Mouse (Mus musculus) MEL (cell line): ENCODE measurements around the gene Syp. TPM values are rescaled to one million over a fixed set of nuclear protein-coding genes. Genes with fewer than 3 reads are reported as not detected.

Experiments used
- DNase-seq: peaks from one replicate; pipeline ENCODE4 v3.0.0; 2011; ENCODE audit warnings: low read depth, low spot score
- H3K27ac ChIP-seq: 2 replicates; pipeline ENCODE4 v1.5.1; 2012; ENCODE audit warnings: low read depth, mild to moderate bottlenecking, control low read depth, low read length, moderate library complexity; ENCODE audit not compliant: control insufficient read depth
- H3K27me3 ChIP-seq, 2 experiments: fragments of 150-350 bp in 1 of 2; sonication (generic) in 1 of 2; 2 replicates each; pipeline ENCODE4 v1.6.1; 2012; ENCODE audit warnings: low read length in 2 of 2, mild to moderate bottlenecking in 2 of 2, improper control_type of control experiment in 1 of 2, moderate library complexity in 1 of 2; ENCODE audit not compliant: insufficient read depth in 2 of 2, control insufficient read depth in 1 of 2
- H3K36me3 ChIP-seq, 2 experiments: 2 replicates each; pipeline ENCODE4 v1.6.1; 2012 to 2014; ENCODE audit warnings: low read length in 2 of 2, improper control_type of control experiment in 1 of 2, inconsistent platforms in 1 of 2, mild to moderate bottlenecking in 1 of 2; ENCODE audit not compliant: insufficient read depth in 2 of 2, control insufficient read depth in 1 of 2
- H3K4me1 ChIP-seq, 2 experiments: fragments of 150-350 bp in 1 of 2; sonication (generic) in 1 of 2; 2 replicates each; pipeline ENCODE4 v1.6.1; 2012; ENCODE audit warnings: low read length in 2 of 2, improper control_type of control experiment in 1 of 2, mild to moderate bottlenecking in 1 of 2; ENCODE audit not compliant: insufficient read depth in 2 of 2, control insufficient read depth in 1 of 2
- H3K4me3 ChIP-seq, 2 experiments: fragments of 150-350 bp in 1 of 2; sonication (generic) in 1 of 2; 2 replicates each; pipeline ENCODE4 v1.5.1; 2012; ENCODE audit warnings: low read depth in 2 of 2, low read length in 2 of 2, mild to moderate bottlenecking in 2 of 2, moderate library complexity in 2 of 2, control low read depth in 1 of 2, improper control_type of control experiment in 1 of 2; ENCODE audit not compliant: control insufficient read depth in 1 of 2, insufficient read depth in 1 of 2
- H3K79me2 ChIP-seq: 2 replicates; pipeline ENCODE4 v1.6.1; 2012; ENCODE audit warnings: mild to moderate bottlenecking, low read length, moderate library complexity; ENCODE audit not compliant: control insufficient read depth, poor library complexity, insufficient read depth
- H3K9ac ChIP-seq: 2 replicates; pipeline ENCODE4 v1.6.1; 2012; ENCODE audit warnings: low read depth, mild to moderate bottlenecking, control low read depth, low read length, moderate library complexity; ENCODE audit not compliant: control insufficient read depth, poor library complexity, severe bottlenecking
- H3K9me3 ChIP-seq: fragments of 150-350 bp; sonication (generic); replicated peaks from 2 replicates; pipeline ENCODE4 v1.6.1; 2012; ENCODE audit warnings: mild to moderate bottlenecking, low read length, improper control_type of control experiment, moderate library complexity; ENCODE audit not compliant: insufficient read depth
- CHD1 ChIP-seq: IDR thresholded peaks from 2 replicates; pipeline ENCODE4 v1.6.1; 2012; ENCODE audit warnings: low read depth, mild to moderate bottlenecking, inconsistent platforms, low read length, improper control_type of control experiment
- E2F4 ChIP-seq: IDR thresholded peaks from 2 replicates; pipeline ENCODE4 v1.6.1; 2011; ENCODE audit warnings: low read depth, low read length, improper control_type of control experiment, borderline replicate concordance
- ETS1 ChIP-seq: IDR thresholded peaks from 2 replicates; pipeline ENCODE4 v1.6.1; 2012; ENCODE audit warnings: low read depth, mild to moderate bottlenecking, inconsistent platforms, low read length, improper control_type of control experiment, moderate library complexity
- GABPA ChIP-seq: IDR thresholded peaks from 2 replicates; pipeline ENCODE4 v1.6.1; 2012; ENCODE audit warnings: low read depth, mild to moderate bottlenecking, inconsistent platforms, low read length, improper control_type of control experiment, moderate library complexity
- HCFC1 ChIP-seq: IDR thresholded peaks from 2 replicates; pipeline ENCODE4 v1.6.1; 2012; ENCODE audit warnings: low read depth, mild to moderate bottlenecking, inconsistent platforms, low read length, improper control_type of control experiment, moderate library complexity
- JUND ChIP-seq: IDR thresholded peaks from 2 replicates; pipeline ENCODE4 v1.6.1; 2011; ENCODE audit warnings: low read depth, mild to moderate bottlenecking, improper control_type of control experiment, low read length
- MAFK ChIP-seq: IDR thresholded peaks from 2 replicates; pipeline ENCODE4 v1.6.1; 2011; ENCODE audit warnings: low read depth, mild to moderate bottlenecking, low read length, improper control_type of control experiment, borderline replicate concordance
- MYB ChIP-seq: IDR thresholded peaks from 2 replicates; pipeline ENCODE4 v1.6.1; 2011; ENCODE audit warnings: mild to moderate bottlenecking, low read depth, low read length, improper control_type of control experiment
- POLR2A ChIP-seq, 2 experiments: IDR thresholded peaks; 2 replicates each; pipeline ENCODE4 v1.6.1; 2011 to 2012; ENCODE audit warnings: low read length in 2 of 2, mild to moderate bottlenecking in 2 of 2, control low read depth in 1 of 2, improper control_type of control experiment in 1 of 2, low read depth in 1 of 2, moderate library complexity in 1 of 2; ENCODE audit not compliant: control insufficient read depth in 1 of 2, insufficient read depth in 1 of 2, poor library complexity in 1 of 2
- RCOR1 ChIP-seq: IDR thresholded peaks from 2 replicates; pipeline ENCODE4 v1.6.1; 2012; ENCODE audit warnings: low read depth, mild to moderate bottlenecking, inconsistent platforms, low read length, improper control_type of control experiment
- USF2 ChIP-seq, 2 experiments: IDR thresholded peaks; 2 replicates each; pipeline ENCODE4 v1.6.1; 2011 to 2012; ENCODE audit warnings: improper control_type of control experiment in 2 of 2, low read length in 2 of 2, borderline replicate concordance in 1 of 2, inconsistent platforms in 1 of 2, low read depth in 1 of 2, mild to moderate bottlenecking in 1 of 2; ENCODE audit not compliant: insufficient read depth in 1 of 2
- ZC3H11A ChIP-seq: IDR thresholded peaks from 2 replicates; pipeline ENCODE4 v1.6.1; 2012; ENCODE audit warnings: low read depth, mild to moderate bottlenecking, inconsistent platforms, low read length, improper control_type of control experiment
- ZMIZ1 ChIP-seq: IDR thresholded peaks from 2 replicates; pipeline ENCODE4 v1.6.1; 2012; ENCODE audit warnings: low read depth, mild to moderate bottlenecking, inconsistent platforms, low read length, improper control_type of control experiment, moderate library complexity
- ZNF384 ChIP-seq: IDR thresholded peaks from 2 replicates; pipeline ENCODE4 v1.6.1; 2012; ENCODE audit warnings: low read depth, mild to moderate bottlenecking, inconsistent platforms, low read length, improper control_type of control experiment
- polyA plus RNA-seq, 2 experiments: library from polyadenylated mRNA; stranded (reverse) in 1 of 2; unstranded in 1 of 2; fragments of >175 nt in 1 of 2; fragments of >200 nt in 1 of 2; gene quantifications; 2 replicates each; pipeline versions ENCODE4 v1.2.1 to v1.2.4; 2012; ENCODE audit warnings: low replicate concordance in 2 of 2, low read depth in 1 of 2; ENCODE audit not compliant: insufficient read length in 2 of 2, insufficient read depth in 1 of 2, missing spikeins in 1 of 2
- total RNA-seq: library from RNA; depleted of rRNA; stranded (reverse); fragments of 300-350 nt; gene quantifications from 2 replicates; pipeline ENCODE4 v1.2.3, GENCODE M21; 2012

Gene Syp
- total and polyA plus RNA-seq, 3 experiments = 0.54 to 2.3 TPM; not detected in 1

DNA sequence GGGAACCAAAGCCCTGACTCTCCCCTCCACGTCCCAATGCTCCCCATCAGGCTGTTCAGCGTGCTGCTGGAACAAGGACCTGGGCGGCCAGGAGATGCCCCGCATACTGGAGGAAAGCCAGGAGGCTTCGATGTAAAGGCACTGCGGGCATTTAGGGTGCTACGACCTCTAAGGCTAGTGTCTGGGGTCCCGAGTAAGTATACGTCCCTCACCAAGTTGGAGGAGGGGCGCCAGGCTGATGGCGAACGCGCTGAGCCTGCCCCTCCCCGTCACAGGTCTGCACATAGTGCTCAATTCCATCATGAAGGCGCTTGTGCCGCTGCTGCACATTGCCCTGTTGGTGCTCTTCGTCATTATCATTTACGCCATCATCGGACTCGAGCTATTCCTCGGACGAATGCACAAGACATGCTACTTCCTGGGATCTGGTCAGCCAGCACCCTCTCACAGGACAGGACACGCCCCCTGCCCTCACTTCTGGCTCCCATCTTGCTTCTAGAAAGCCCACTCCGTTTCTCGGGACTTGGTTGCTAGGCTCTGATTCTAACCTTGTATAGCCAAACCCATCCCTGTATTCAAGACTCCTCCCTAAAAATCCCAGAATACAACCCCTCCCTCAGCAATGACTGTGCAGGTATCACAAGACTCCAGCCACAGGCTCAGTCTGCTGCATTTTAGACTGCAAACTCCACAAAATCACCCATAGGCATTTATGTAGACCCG lies 27.6 kb upstream of the Syp start:
- no peak for TF ChIP-seq ETS1
- DNase-seq = no peak
- Histone ChIP-seq H3K27me3 (peaks cover 0 to 8% of the 10 kb centered on the region in 2 experiments; a peak in 3 of 4 replicates), H3K79me2 (no peaks in the 10 kb centered on the region), H3K9ac (no peak overlapping the region), H3K27ac (no peak overlapping the region), H3K4me1 (peaks cover 0 to 2% of the 10 kb centered on the region in 2 experiments; a peak in 1 of 4 replicates), H3K36me3 (peaks cover 0 to 2% of the 10 kb centered on the region in 2 experiments; a peak in 2 of 4 replicates), H3K9me3 (no peaks in the 10 kb centered on the region), H3K4me3 (no peak overlapping the region)

DNA sequence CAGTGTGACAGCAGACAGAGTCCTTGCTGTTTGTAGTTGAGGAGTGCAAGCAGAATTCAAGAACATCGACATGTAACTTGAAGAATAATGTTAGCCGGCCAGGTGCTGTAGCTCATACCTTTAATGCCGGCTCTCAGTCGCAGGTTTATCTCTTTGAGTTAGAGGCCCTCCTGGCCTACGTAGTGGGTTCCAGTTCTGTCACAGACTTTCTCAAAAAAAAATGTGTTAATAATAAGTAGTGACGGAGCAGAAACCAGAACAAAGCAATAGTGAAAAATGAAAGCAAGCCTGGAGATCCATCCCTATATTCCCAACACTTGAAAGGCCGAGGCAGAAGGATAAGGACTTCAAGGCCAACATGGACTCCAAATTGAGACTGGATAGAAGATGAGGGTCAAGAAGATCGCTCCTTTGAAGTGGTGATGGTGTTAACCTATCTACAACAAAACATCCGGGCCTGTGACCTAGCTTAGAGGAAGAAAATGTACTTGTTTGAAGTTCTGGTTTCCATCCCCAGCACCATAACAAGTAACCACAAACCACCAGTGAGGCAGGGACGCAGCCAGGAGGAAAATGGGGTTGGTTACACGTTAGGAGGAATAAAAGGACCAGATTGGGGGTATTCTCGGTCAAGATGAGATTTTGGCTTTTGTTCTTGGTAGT lies 20.3 kb upstream of the Syp start:
- no peaks in the 10 kb centered on the region for H3K9me3 ChIP-seq
- no peaks in the 10 kb centered on the region for H3K79me2 ChIP-seq
- H3K4me1 ChIP-seq = no peaks in the 10 kb centered on the region
- DNase-seq = no peak
- H3K4me3 ChIP-seq = no peak overlapping the region
- peaks cover 5 to 9% of the 10 kb centered on the region in 2 experiments for H3K27me3 ChIP-seq
- no peaks in the 10 kb centered on the region for H3K36me3 ChIP-seq
- H3K9ac ChIP-seq = no peak overlapping the region
- H3K27ac ChIP-seq = no peak overlapping the region
- TF ChIP-seq E2F4 = no peak
- TF ChIP-seq USF2 (IDR thresholded peaks at IDR 0.05; ENCODE audit: borderline replicate concordance in 1 of 2, insufficient read depth in 1 of 2, low read depth in 1 of 2, low read length in 2 of 2) = no peak
- no peak for TF ChIP-seq MAFK
- no peak for TF ChIP-seq MYB
- TF ChIP-seq GABPA = no peak
- no peak for TF ChIP-seq HCFC1
- no peak for TF ChIP-seq ZC3H11A
- no peak for TF ChIP-seq ZMIZ1
- no peak for TF ChIP-seq CHD1
- no peak for TF ChIP-seq POLR2A (IDR thresholded peaks at IDR 0.05; ENCODE audit: control insufficient read depth in 1 of 2, insufficient read depth in 1 of 2, low read depth in 1 of 2, low read length in 2 of 2, poor library complexity in 1 of 2)
- no peak for TF ChIP-seq ZNF384
- TF ChIP-seq RCOR1 = no peak
- no peak for TF ChIP-seq JUND
